Mouse (Mus musculus) kidney, postnatal 0 days (tissue): Measurements from ENCODE around the gene Myo6. TPM values are rescaled to one million over a fixed set of nuclear protein-coding genes. Genes with fewer than 3 reads are reported as not detected.
"Not testable (repeated sequence)": the region's sequence is repeated elsewhere in the genome, so short reads cannot be mapped to it uniquely, and the experiment has no call there.

Experiments
- ATAC-seq: fragments of 200-750 bp; cut with Nextera tagmentation; replicated peaks from 2 replicates; pipeline ENCODE4 v1.8.0; 2017; ENCODE audit warnings: low read depth, moderate number of reproducible peaks, moderate TSS enrichment, moderate library complexity; ENCODE audit not compliant: low FRiP score
- DNase-seq: peaks from one replicate; pipeline ENCODE4 v3.0.0-alpha.2; 2016; ENCODE audit warnings: low spot score
- H3K27ac ChIP-seq: fragments of 300-500 bp; sonication (generic); 2 replicates; pipeline ENCODE4 v1.5.1; 2014; ENCODE audit warnings: mild to moderate bottlenecking
- H3K27me3 ChIP-seq: fragments of 300-500 bp; sonication (generic); 2 replicates; pipeline ENCODE4 v1.6.1; 2014; ENCODE audit warnings: low read length, mixed read lengths; ENCODE audit not compliant: insufficient read depth
- H3K36me3 ChIP-seq: fragments of 300-500 bp; sonication (generic); 2 replicates; pipeline ENCODE4 v1.6.1; 2014; ENCODE audit warnings: low read length, mixed read lengths; ENCODE audit not compliant: insufficient read depth
- H3K4me1 ChIP-seq: fragments of 300-500 bp; sonication (generic); replicated peaks from 2 replicates; pipeline ENCODE4 v1.6.1; 2014; ENCODE audit warnings: antibody characterized with exemption, low read length, mixed read lengths; ENCODE audit not compliant: insufficient read depth
- H3K4me2 ChIP-seq: fragments of 300-500 bp; sonication (generic); 2 replicates; pipeline ENCODE4 v1.6.1; 2014; ENCODE audit warnings: mild to moderate bottlenecking, low read length, moderate library complexity, mixed read lengths
- H3K4me3 ChIP-seq: fragments of 300-500 bp; sonication (generic); replicated peaks from 2 replicates; pipeline ENCODE4 v1.5.1; 2014; ENCODE audit warnings: low read depth, low read length
- H3K9ac ChIP-seq: fragments of 300-500 bp; sonication (generic); 2 replicates; pipeline ENCODE4 v1.6.1; 2014; ENCODE audit warnings: low read depth, low read length
- H3K9me3 ChIP-seq: fragments of 300-500 bp; sonication (generic); replicated peaks from 2 replicates; pipeline ENCODE4 v1.6.1; 2016; ENCODE audit warnings: low read length, inconsistent platforms, mixed read lengths
- CTCF ChIP-seq: IDR thresholded peaks from 2 replicates; pipeline ENCODE4 v1.5.1; 2016; ENCODE audit warnings: antibody characterized with exemption, low read depth, mild to moderate bottlenecking, moderate library complexity
- WGBS: fragments of 180-500 bp; shearing (Covaris S2); extraction: QIAGEN DNeasy Blood & Tissue Kit; methylation state at CpG from one replicate; pipeline ENCODE4 v1.1.7; 2014; 5-methylcytosine and 5-hydroxymethylcytosine counted together
- polyA plus RNA-seq: library from polyadenylated mRNA; unstranded; fragments of >200 nt; fragmentation: Nextera tagmentation; extraction: Ambion mirVana; gene quantifications from 2 replicates; pipeline ENCODE4 v1.2.1, GENCODE M21; 2015

Myo6 gene
- polyA plus RNA-seq, 1 experiment from 2014 or later = 51.0 TPM

- ATAC-seq (no peak), DNase-seq (no peak)
- H3K4me1 ChIP-seq = no peaks in the 10 kb centered on the region
- TF ChIP-seq CTCF = no peak
- no peak overlapping the region for H3K4me3 ChIP-seq
- H3K36me3 ChIP-seq = no peaks in the 10 kb centered on the region
- no peak overlapping the region for H3K9ac ChIP-seq
- H3K9me3 ChIP-seq = no peaks in the 10 kb centered on the region
- 89% methylated on average over 6 of the region's 6 CpGs for WGBS
- no peak overlapping the region for H3K27ac ChIP-seq
- H3K4me2 ChIP-seq = no peak overlapping the region
- no peaks in the 10 kb centered on the region for H3K27me3 ChIP-seq
Measured at GRCm38 (mm10) chr9:80318027-80318426, 153.2 kb downstream of the Myo6 start.

- not testable (repeated sequence) for H3K36me3 ChIP-seq, H3K9me3 ChIP-seq, DNase-seq, H3K27me3 ChIP-seq, H3K9ac ChIP-seq, H3K4me2 ChIP-seq, ATAC-seq, H3K27ac ChIP-seq, H3K4me3 ChIP-seq, H3K4me1 ChIP-seq
- 94% methylated on average over 2 of the region's 2 CpGs for WGBS
Measured at GRCm38 (mm10) chr9:80321051-80321887, 156.4 kb downstream of the Myo6 start.

- Histone ChIP-seq H3K4me1 (no peaks in the 10 kb centered on the region), H3K36me3 (no peaks in the 10 kb centered on the region), H3K9me3 (no peaks in the 10 kb centered on the region), H3K4me2 (peak overlapping the region; percentile 51), H3K27me3 (no peaks in the 10 kb centered on the region), H3K9ac (no peak overlapping the region), H3K4me3 (0 out of 2 replicates have a peak overlapping the region, but pooled peaks have one; percentile 16), H3K27ac (no peak overlapping the region)
- 21% methylated on average over 14 of the region's 14 CpGs for WGBS
- peak; percentile 71; the same call in 1 of the 2 replicates for ATAC-seq
- TF ChIP-seq CTCF = peak; percentile 70
- peak; percentile 85 for DNase-seq
Measured at GRCm38 (mm10) chr9:80332153-80332552, 167.3 kb downstream of the Myo6 start.

- TF ChIP-seq CTCF = no peak
- ATAC-seq = no peak
- Histone ChIP-seq H3K27ac (no peak overlapping the region), H3K4me1 (no peaks in the 10 kb centered on the region), H3K27me3 (no peaks in the 10 kb centered on the region), H3K4me3 (no peak overlapping the region), H3K4me2 (peak overlapping the region; percentile 31), H3K9ac (no peak overlapping the region), H3K9me3 (no peaks in the 10 kb centered on the region), H3K36me3 (no peaks in the 10 kb centered on the region)
- DNase-seq = no peak
- 30% methylated on average over 8 of the region's 8 CpGs for whole genome bisulfite sequencing
Measured at GRCm38 (mm10) chr9:80333466-80333865, 168.6 kb downstream of the Myo6 start.

GRCm38 (mm10) chr9:80333998-80334605 lies 169.3 kb downstream of the Myo6 start:
- Histone ChIP-seq H3K27me3 (no peaks in the 10 kb centered on the region), H3K27ac (no peak overlapping the region), H3K4me2 (peak overlapping the region; percentile 31), H3K9me3 (no peaks in the 10 kb centered on the region), H3K4me1 (no peaks in the 10 kb centered on the region), H3K9ac (no peak overlapping the region), H3K4me3 (no peak overlapping the region), H3K36me3 (no peaks in the 10 kb centered on the region)
- ATAC-seq (0 out of 2 replicates have a peak, but pooled peaks have one; percentile 21), DNase-seq (no peak)
- TF ChIP-seq CTCF = no peak
- WGBS = 49% methylated on average over 14 of the region's 14 CpGs

GRCm38 (mm10) chr9:80335660-80336357 lies 171.0 kb downstream of the Myo6 start:
- no peak for DNase-seq
- no peak for ATAC-seq
- Histone ChIP-seq H3K4me2 (no peak overlapping the region), H3K27me3 (no peaks in the 10 kb centered on the region), H3K36me3 (no peaks in the 10 kb centered on the region), H3K4me3 (no peak overlapping the region), H3K9ac (no peak overlapping the region), H3K27ac (no peak overlapping the region), H3K4me1 (no peaks in the 10 kb centered on the region), H3K9me3 (no peaks in the 10 kb centered on the region)
- 57% methylated on average over 13 of the region's 13 CpGs for WGBS
- no peak for TF ChIP-seq CTCF
